Mouse (Mus musculus) thymus, adult 2 months (tissue): ENCODE data around the gene Efna2.

Experiments
- CTCF ChIP-seq: fragments of 200-500 bp; IDR thresholded peaks from 2 replicates; pipeline ENCODE4 v1.5.1; 2012; ENCODE audit warnings: mild to moderate bottlenecking, control low read depth, low read length, moderate library complexity, borderline replicate concordance; ENCODE audit not compliant: control insufficient read depth, poor library complexity, insufficient read depth; ENCODE audit errors: extremely low read depth
- POLR2A ChIP-seq: fragments of 200-500 bp; IDR thresholded peaks from 2 replicates; pipeline ENCODE4 v1.6.1; 2012; ENCODE audit warnings: mild to moderate bottlenecking, low read length, control low read depth, moderate library complexity; ENCODE audit not compliant: control insufficient read depth, poor library complexity, insufficient read depth; ENCODE audit errors: extremely low read depth

DNA sequence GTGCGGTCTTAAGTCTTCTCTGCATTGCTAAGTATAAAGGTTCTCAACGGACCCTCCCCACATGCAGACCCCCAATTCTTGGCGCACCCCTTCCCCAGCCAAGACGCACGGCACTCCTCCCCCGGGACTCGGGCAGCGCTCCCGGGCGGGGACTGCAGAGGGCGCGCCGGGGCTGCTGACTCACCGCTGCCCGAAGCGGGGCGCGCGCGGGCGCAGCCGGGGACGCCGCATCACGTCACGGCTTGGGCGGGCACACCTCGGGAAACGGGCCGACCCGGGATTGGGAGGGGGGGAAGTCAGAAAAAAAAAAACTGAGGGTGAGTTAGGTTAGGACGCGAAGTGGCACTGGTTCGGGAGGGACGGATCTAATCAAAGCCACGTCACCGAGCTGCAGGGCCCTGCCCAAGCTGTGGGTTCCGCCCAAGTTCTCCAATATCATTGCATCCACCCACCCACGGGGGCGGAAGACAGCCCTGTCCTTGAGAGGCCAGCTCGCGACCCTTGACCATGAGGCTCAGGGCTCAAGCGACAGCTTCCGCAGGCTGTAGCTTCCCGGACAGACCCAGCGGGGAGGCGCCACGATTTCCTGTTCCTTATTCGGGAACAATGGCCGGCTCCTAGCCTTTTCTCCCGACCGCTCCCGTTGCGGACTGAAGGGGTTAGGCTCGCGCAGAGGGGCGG is 30.5 kb upstream of the Efna2 start:
- TF ChIP-seq POLR2A (0 out of 2 replicates have a peak, but pooled peaks have one; percentile 14), CTCF (peak; percentile 86; the same call in 1 of the 2 replicates)
